Mouse (Mus musculus): ENCODE measurements around the gene Rnase4. TPM values are rescaled to one million over a fixed set of nuclear protein-coding genes. Genes with fewer than 3 reads are reported as not detected.

The Rnase4 gene
- polyA plus RNA-seq, 1 experiment from 2014 or later: 18.6 TPM

DNA sequence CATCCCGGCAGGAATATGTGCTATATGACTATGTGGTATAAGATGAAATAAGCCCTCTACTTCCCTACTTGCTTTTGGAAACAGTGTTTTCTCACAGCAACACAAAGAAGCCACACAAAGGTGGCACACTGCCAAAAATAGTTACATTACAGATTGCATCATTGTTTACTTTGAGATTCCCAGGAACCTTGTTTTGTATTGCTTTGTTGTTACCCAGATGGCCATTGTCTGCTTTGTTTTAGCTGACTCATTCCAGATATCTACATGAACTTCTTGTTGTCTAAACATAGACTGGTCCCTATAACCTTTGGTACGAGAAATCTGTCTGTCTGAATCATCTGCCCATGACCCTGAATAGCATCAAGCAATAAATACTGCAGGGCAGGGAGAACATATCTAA lies 49.5 kb downstream of the Rnase4 start:
- Histone ChIP-seq H3K27me3 (replicated peaks) (no peaks in the 10 kb centered on the region), H3K9ac (replicated peaks) (no peak overlapping the region), H3K4me2 (no peak overlapping the region), H3K36me3 (no peaks in the 10 kb centered on the region), H3K27ac (replicated peaks) (no peak overlapping the region), H3K9me3 (replicated peaks) (no peaks in the 10 kb centered on the region), H3K4me1 (no peaks in the 10 kb centered on the region), H3K4me3 (replicated peaks) (no peak overlapping the region)
- ATAC-seq (ENCODE audit: low FRiP score): no peak
- WGBS: 81% methylated on average over 2 of the region's 2 CpGs

DNA sequence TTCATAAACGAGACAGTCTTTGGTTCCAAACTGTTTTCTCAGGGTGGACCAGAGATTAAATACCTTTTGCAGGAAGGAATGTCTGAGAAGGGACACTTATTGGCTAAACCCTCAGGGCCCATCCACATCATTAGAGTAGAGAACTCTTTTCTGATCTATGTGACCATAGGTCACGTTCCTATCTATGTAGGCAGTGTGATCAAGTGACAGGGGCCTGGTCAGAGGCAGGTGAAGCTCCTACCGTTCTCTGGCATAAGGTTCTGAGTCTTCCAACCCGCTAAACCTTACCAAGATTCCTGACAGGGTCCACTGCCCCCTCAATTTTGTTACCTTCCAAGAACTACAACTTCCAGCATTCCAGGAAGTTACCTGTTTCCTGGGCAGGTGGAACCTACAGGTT lies 51.2 kb downstream of the Rnase4 start:
- Histone ChIP-seq H3K27me3 (replicated peaks) (no peaks in the 10 kb centered on the region), H3K27ac (replicated peaks) (no peak overlapping the region), H3K4me3 (replicated peaks) (no peak overlapping the region), H3K9ac (replicated peaks) (no peak overlapping the region), H3K4me1 (no peaks in the 10 kb centered on the region), H3K4me2 (no peak overlapping the region), H3K36me3 (no peaks in the 10 kb centered on the region), H3K9me3 (replicated peaks) (no peaks in the 10 kb centered on the region)
- ATAC-seq (ENCODE audit: low FRiP score): no peak
- WGBS: 93% methylated on average over 4 of the region's 4 CpGs

DNA sequence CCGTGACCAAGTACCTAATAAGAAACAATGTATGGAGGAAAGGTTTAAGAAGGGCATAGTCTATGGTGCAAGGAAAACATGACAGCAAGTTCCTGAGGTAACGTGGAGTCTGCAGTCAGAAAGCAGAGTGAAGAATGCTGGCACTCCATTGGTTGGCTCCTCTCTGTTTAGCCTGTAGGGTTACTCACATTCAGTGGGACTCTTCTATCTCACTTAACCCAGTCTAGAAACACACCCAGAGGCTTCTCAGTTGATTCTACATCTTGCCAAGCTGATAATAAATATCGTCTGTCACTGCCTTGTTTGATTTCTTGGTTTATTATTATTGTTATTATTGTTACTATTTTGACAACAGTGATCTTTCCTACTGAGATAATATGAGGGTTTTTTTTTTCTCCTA lies 51.7 kb downstream of the Rnase4 start:
- no peaks in the 10 kb centered on the region for H3K27me3 ChIP-seq (replicated peaks)
- H3K4me3 ChIP-seq (replicated peaks): no peak overlapping the region
- no peaks in the 10 kb centered on the region for H3K9me3 ChIP-seq (replicated peaks)
- no peaks in the 10 kb centered on the region for H3K4me1 ChIP-seq
- no peak for ATAC-seq (ENCODE audit: low FRiP score)
- H3K9ac ChIP-seq (replicated peaks): no peak overlapping the region
- no peak overlapping the region for H3K27ac ChIP-seq (replicated peaks)
- WGBS: 89% methylated on average over 3 of the region's 3 CpGs
- no peak overlapping the region for H3K4me2 ChIP-seq
- H3K36me3 ChIP-seq: no peaks in the 10 kb centered on the region

DNA sequence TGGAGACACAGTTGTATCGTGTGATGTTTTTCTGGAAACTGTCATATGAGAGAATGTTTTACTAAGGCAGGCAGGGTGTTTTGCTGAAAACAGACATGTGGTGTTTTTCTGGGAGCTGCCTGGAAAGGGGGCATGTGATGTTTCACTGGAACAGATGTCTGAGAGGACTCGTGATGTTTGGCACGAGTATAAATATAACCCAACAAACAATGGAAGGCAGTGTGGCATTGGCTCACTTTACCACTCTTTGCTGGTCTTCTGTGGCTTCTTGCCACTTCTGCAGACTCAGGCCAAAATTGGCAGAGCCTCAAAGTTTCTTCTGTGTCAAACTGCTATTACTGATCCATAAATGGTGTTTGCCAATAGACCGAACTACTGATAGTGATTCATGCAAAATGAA lies 52.4 kb downstream of the Rnase4 start:
- WGBS: 69% methylated on average over 4 of the region's 4 CpGs
- H3K4me1 ChIP-seq: no peaks in the 10 kb centered on the region
- no peak for ATAC-seq (ENCODE audit: low FRiP score)

DNA sequence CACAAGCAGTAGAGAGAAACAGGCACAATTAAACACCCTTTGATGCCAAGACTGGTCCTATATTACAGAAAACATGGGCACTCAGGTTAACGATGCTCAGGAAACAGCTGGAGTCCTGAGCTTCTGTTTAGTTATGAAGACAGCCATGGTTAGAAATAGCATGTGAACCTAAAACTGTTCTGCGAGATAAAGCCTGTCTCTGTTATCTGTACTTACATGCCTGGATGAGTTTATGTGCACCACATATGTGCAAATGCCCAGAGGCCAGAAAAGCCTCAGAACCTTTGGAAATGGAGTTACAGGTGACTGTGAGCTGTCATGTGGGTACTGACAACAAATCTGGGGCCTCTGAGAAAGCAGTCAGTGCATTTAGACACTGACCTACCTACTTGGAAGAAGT lies 53.1 kb downstream of the Rnase4 start:
- no peak overlapping the region for H3K9ac ChIP-seq (replicated peaks)
- H3K36me3 ChIP-seq: no peaks in the 10 kb centered on the region
- H3K4me2 ChIP-seq: no peak overlapping the region
- WGBS: 72% methylated on average over 2 of the region's 2 CpGs
- H3K4me3 ChIP-seq (replicated peaks): no peak overlapping the region
- H3K9me3 ChIP-seq (replicated peaks): no peaks in the 10 kb centered on the region
- no peaks in the 10 kb centered on the region for H3K27me3 ChIP-seq (replicated peaks)
- H3K27ac ChIP-seq (replicated peaks): no peak overlapping the region
- no peak for ATAC-seq (ENCODE audit: low FRiP score)
- no peaks in the 10 kb centered on the region for H3K4me1 ChIP-seq

More for the DNA sequence above, 52.4 kb downstream of the Rnase4 start:
- H3K9ac ChIP-seq (replicated peaks): no peak overlapping the region
- H3K27ac ChIP-seq (replicated peaks): no peak overlapping the region
- H3K4me3 ChIP-seq (replicated peaks): no peak overlapping the region
- no peaks in the 10 kb centered on the region for H3K9me3 ChIP-seq (replicated peaks)
- H3K36me3 ChIP-seq: no peaks in the 10 kb centered on the region
- no peak overlapping the region for H3K4me2 ChIP-seq
- no peaks in the 10 kb centered on the region for H3K27me3 ChIP-seq (replicated peaks)

DNA sequence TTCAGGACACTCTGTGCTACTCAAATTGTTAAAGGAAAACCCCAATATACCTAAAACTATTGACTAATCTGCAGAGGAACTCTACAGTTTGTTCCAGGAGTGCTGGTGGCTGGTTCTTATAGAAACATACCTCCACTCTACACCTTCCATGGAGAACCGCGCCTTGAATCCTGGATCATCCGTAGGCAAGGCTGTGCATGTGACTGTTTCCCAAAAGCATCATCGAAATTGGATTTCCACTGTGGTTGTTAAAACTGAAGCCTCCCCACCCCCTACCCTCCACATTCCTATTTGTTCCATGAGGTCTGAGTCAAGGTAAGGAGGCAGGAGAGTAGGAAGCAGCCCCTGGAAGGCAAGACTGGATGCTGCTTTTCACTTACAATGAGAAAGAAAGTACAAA lies 53.6 kb downstream of the Rnase4 start:
- WGBS: 95% methylated on average over 4 of the region's 4 CpGs
- no peak for ATAC-seq (ENCODE audit: low FRiP score)

DNA sequence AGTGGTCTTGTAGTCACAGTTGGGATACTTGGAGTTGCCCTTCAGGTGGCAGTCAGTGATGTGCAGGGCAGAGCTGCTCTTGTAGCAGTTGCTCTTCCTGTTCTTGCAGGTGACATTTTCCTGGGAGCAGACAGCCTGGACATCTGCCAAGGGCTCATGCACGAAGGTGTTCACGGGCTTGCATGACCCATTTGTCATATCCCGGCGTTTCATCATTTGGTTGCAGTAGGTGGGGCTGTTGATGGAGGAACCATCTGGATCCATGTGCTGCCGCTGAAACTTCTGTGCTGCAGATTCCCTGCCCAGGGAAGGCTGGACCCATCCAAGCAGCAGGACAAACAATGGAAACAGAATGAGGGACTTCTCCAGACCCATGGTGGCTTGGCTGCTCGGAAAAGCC lies 54.6 kb downstream of the Rnase4 start:
- H3K4me2 ChIP-seq: no peak overlapping the region
- H3K36me3 ChIP-seq: no peaks in the 10 kb centered on the region
- WGBS: 87% methylated on average over 6 of the region's 6 CpGs
- no peak overlapping the region for H3K9ac ChIP-seq (replicated peaks)
- H3K4me3 ChIP-seq (replicated peaks): no peak overlapping the region
- no peak overlapping the region for H3K27ac ChIP-seq (replicated peaks)
- no peaks in the 10 kb centered on the region for H3K4me1 ChIP-seq
- ATAC-seq (ENCODE audit: low FRiP score): no peak
- no peaks in the 10 kb centered on the region for H3K9me3 ChIP-seq (replicated peaks)
- no peaks in the 10 kb centered on the region for H3K27me3 ChIP-seq (replicated peaks)

More for the DNA sequence above, 53.6 kb downstream of the Rnase4 start:
- no peak overlapping the region for H3K27ac ChIP-seq (replicated peaks)
- H3K9ac ChIP-seq (replicated peaks): no peak overlapping the region
- no peaks in the 10 kb centered on the region for H3K27me3 ChIP-seq (replicated peaks)
- H3K36me3 ChIP-seq: no peaks in the 10 kb centered on the region
- H3K4me1 ChIP-seq: no peaks in the 10 kb centered on the region
- H3K4me3 ChIP-seq (replicated peaks): no peak overlapping the region
- H3K4me2 ChIP-seq: no peak overlapping the region
- H3K9me3 ChIP-seq (replicated peaks): no peaks in the 10 kb centered on the region

DNA sequence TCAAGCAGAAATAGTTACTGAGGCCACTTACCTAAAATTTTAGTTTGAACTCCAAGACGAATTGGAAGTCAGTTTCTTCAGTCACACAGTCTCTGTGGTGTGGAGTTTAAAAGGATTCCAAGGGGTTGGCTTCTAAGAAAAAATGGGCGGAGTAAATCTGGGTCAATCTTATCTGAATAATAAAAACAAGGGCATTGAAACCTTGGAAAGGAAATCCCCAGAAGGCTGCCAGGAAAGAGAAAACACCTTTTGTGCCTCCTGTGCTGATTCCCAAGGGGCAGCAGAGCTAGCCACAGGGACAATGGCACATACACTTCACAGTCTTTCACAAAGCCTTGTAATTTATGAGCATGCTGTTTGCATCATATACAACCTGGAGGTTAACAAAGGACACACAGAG lies 55.8 kb downstream of the Rnase4 start, which contains the start of gene Rnase1:
Rnase1 (minus strand) TSS at position 101 of the 400 bp plus-strand sequence.
- Histone ChIP-seq H3K27ac (replicated peaks) (no peak within 1 kb of the TSS), H3K4me2 (no peak within 1 kb of the TSS), H3K27me3 (replicated peaks) (no peaks in the 10 kb centered on the region), H3K4me3 (replicated peaks) (no peak within 1 kb of the TSS), H3K36me3 (no peaks in the 10 kb centered on the region), H3K9me3 (replicated peaks) (no peaks in the 10 kb centered on the region), H3K4me1 (no peaks in the 10 kb centered on the region), H3K9ac (replicated peaks) (no peak within 1 kb of the TSS)
- WGBS: 18% methylated on average over 2 of the region's 2 CpGs
- no peak for ATAC-seq (ENCODE audit: low FRiP score)

DNA sequence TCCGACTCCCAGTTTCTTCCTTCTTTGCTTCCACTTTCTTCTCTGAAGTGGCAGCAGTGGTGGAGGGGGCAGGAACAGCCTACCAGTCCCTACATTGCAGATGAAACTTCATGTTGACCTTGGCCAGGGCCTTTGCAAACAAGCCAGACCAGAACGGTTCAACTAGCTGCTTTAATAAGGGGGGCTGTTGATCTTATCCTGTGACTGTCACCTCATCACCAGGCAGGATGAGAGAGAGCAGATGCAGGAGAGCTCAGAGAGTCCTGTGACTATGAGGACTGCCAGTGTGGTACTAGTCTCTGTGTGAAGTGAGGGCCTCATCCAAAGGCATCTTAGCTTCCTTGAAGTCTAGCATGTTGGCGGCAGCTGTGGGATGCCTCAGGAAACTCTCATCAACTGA lies 57.1 kb downstream of the Rnase4 start:
- no peaks in the 10 kb centered on the region for H3K27me3 ChIP-seq (replicated peaks)
- WGBS: 75% methylated on average over 3 of the region's 3 CpGs
- ATAC-seq (ENCODE audit: low FRiP score): no peak

DNA sequence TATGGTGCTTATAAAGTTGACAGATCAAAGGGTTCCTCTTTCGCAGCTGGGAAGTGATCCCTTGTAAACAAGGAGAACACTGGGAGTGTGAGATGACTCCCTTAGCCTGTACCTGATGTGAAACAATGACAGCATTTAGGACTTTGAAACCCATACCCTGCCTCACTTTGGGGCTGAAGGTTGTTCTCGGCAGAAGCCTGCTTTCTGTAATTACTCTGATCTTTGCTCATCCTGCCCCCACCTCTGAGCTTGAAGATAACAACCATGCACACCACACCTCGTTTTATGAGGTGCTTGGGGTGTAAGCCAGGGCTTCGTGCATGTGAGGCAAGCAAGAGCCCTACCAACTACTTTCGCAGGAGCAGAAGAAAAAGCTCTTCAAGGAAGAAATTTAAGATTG lies 58.3 kb downstream of the Rnase4 start:
- Histone ChIP-seq H3K9me3 (replicated peaks) (no peaks in the 10 kb centered on the region), H3K27ac (replicated peaks) (no peak overlapping the region), H3K4me2 (no peak overlapping the region), H3K27me3 (replicated peaks) (no peaks in the 10 kb centered on the region), H3K4me3 (replicated peaks) (no peak overlapping the region), H3K36me3 (no peaks in the 10 kb centered on the region), H3K4me1 (no peaks in the 10 kb centered on the region), H3K9ac (replicated peaks) (no peak overlapping the region)
- ATAC-seq (ENCODE audit: low FRiP score): no peak
- 50% methylated on average over 5 of the region's 5 CpGs for WGBS

More for the DNA sequence above, 57.1 kb downstream of the Rnase4 start:
- no peak overlapping the region for H3K27ac ChIP-seq (replicated peaks)
- H3K36me3 ChIP-seq: no peaks in the 10 kb centered on the region
- no peak overlapping the region for H3K4me3 ChIP-seq (replicated peaks)
- H3K9ac ChIP-seq (replicated peaks): no peak overlapping the region
- H3K9me3 ChIP-seq (replicated peaks): no peaks in the 10 kb centered on the region
- H3K4me2 ChIP-seq: no peak overlapping the region
- H3K4me1 ChIP-seq: no peaks in the 10 kb centered on the region

DNA sequence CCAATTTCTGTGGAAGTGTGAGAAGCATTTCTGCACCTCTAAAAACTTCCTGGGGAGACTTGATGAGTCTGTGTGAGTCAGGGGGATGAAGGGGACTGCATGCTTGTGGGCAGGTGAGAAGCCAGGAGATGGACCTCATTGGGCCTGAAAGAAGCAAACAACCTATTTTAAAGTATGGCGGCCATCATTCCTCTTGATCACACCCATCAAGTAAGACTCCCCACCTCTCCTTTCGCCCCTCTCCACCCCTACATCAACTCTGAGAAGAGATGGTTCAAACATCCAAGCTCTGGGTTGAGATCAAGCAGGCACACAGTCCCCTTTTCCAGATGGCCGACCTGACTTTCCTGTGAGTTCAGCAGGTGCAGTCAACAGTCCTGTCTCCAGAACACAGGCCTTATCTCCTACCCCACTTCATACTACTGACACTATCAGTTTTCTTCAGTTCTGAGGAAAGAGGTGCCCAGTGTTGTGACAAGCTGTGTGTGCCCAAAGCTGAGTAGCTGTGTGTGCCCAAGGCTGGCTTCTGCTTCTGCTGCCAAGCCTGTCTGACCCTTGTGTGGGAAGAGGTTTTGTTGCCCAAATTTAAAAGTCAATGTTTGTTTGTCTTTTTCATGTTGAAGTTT lies 59.4 kb downstream of the Rnase4 start:
- Histone ChIP-seq H3K4me1 (no peaks in the 10 kb centered on the region), H3K9me3 (replicated peaks) (no peaks in the 10 kb centered on the region), H3K36me3 (no peaks in the 10 kb centered on the region), H3K4me3 (replicated peaks) (no peak overlapping the region), H3K27ac (replicated peaks) (no peak overlapping the region), H3K9ac (replicated peaks) (no peak overlapping the region), H3K27me3 (replicated peaks) (no peaks in the 10 kb centered on the region), H3K4me2 (no peak overlapping the region)
- 94% methylated on average over 3 of the region's 3 CpGs for WGBS
- no peak for ATAC-seq (ENCODE audit: low FRiP score)

DNA sequence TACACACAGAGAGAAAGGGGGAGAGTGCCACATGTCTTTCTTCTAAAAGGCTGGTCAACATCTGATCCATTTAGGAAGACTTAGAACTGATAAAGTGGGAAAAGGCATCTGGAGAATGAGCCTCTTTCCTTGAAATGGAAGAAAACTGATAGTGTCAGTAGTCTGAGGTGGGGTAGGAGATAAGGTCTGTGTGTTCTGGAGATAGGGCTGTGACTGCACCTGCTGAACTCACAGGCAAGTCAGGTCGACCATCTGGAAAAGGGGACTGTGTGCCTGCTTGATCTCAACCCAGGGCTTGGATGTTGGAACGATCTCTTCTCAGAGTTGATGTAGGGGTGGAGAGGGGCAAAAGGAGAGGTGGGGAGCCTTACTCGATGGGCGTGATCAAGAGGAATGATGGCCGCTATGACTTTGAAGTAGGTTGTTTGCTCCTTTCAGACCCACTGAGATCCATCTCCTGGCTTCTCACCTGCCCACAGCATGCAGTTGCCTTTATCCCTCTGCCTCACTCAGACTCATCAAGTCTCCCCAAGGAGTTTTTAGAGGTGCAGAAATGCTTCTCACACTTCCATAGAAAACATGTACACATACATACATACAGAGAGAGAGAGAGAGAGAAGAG lies 61.5 kb downstream of the Rnase4 start:
- Histone ChIP-seq H3K27me3 (replicated peaks) (no peaks in the 10 kb centered on the region), H3K9me3 (replicated peaks) (no peaks in the 10 kb centered on the region), H3K36me3 (no peaks in the 10 kb centered on the region), H3K4me2 (no peak overlapping the region), H3K4me1 (no peaks in the 10 kb centered on the region), H3K27ac (replicated peaks) (no peak overlapping the region), H3K9ac (replicated peaks) (no peak overlapping the region), H3K4me3 (replicated peaks) (no peak overlapping the region)
- WGBS: 82% methylated on average over 5 of the region's 5 CpGs
- ATAC-seq (ENCODE audit: low FRiP score): no peak
